Mouse (Mus musculus): Measurements from ENCODE around the gene Smc4.
"Not testable (repeated sequence)": the region's sequence is repeated elsewhere in the genome, so short reads cannot be mapped to it uniquely, and the experiment has no call there.

The Smc4 gene

DNA sequence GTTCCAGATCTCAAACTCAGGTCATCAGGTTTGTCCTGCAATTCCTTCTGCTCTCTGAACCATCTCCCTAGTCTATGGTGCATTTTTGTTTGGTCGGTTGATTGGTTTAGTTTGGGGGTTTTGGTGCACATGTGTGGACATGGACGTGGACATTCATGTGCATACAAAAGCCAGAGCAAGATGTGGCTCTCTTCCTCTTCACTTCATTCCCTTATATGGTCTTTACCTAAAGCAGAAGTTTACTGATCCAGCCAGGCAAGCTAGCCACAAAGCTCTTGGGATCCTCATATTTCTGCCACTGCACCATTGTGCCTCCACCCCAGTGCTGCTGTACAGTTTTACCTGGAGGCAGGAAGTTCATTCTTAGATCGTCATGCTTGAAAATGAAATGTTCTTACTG lies 12.6 kb downstream of the Smc4 start:
- no peak for DNase-seq (ENCODE audit: low read depth, low spot score)

DNA sequence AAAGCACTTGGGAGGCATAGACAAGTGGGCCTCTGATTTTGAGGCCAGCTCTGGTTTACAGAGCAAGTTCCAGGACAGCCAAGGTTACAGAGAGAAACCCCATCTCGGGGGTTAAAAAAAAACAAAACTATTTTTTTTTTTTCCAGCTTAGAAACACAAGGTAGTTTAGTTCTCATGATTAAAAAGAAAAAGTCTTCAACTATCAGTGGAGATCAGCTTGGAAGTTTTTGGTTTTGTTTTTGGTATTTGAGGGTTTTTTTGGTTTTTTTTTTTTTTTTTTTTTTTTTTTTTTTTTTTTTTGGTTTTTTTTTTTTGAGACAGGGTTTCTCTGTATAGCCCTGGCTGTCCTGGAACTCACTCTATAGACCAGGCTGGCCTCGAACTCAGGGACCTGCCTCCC lies 14.1 kb downstream of the Smc4 start:
- DNase-seq (ENCODE audit: low read depth, low spot score), result not testable (repeated sequence)

DNA sequence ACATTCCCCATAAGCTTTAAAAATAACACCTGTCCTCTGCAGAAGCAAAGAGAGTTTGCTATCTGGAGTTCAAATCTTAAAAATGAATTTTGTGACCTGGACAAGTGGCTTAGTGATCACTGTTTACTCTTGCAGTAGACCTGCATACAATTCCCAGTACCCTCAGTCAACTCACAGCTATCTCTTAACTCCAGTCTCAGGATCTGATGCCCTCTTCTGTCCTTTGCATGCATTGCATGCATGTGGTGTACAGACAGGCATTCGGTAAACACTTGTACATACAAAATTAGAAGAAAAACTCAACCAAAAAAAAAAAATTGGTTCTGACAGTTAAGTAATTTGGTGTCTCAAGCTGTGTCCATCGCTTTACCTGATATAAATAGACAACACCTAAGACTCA lies 15.7 kb downstream of the Smc4 start:
- DNase-seq (ENCODE audit: low read depth, low spot score), result no peak

DNA sequence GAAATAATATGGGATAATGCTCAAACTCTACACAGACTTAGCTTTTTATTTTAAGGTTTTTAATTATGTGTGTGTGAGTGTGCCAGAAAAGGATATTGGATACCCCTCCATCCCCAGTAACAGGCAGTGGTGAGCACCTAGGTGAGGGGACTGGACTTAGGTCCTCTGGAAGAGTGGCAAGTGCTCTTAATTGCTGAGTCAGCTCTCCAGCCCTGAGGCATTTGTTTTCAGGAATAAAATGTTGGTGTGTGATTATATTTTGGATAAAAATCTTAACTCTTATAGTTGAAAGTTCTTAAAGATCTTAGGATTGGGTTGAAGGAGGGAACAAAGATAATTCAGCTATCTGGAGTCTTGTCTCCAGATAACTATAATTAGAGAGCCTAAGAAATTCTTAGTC lies 16.2 kb downstream of the Smc4 start:
- no peak for DNase-seq (ENCODE audit: low read depth, low spot score)

DNA sequence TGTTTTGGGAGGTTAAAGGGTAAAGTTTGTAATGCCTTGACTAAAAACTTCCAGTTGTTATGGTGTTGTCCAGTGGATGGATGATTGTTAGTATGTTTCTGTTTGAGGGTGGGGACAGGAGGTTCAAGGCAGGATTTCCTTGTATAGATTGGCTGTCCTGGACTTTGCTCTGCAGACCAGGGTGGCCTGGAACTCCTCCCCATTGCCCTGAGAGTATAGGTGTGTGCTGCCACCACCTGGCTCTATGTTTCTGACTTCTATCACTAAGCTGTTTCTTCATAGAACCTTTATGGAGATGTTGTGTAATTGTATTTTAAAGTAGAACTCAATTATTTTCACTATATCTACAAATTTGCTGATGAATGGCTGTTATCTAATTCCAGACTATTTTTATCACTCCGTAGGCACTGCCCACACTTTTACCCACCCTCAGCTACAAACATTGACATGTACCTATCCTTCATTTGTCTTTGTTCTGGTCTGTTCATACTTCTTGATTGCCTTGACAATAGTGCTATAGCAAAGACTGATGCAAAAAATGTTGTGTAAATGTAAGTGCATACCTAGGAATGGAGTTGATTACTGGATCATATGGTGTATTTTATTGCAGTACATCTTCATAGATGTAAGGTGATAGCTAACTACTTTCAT lies 21.7 kb downstream of the Smc4 start:
- no peak for DNase-seq (ENCODE audit: low read depth, low spot score)

DNA sequence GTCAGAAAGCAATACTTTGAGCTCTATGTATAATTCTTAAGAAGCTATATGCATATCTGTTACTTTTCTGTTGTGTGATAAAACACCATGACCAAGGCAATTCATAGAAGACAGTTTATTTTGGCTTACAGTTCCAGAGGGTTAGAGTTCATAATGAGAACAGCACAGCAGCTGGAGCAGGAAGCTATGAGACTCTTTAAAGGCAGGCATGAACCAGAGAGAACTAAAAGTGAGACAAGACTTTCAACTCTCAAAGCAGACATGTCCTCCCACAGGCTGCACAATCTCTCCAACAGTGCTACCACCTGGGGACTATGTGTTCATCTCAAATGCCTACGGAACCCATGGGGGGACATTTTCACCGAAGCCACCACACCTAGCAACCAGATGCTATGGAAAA lies 35.6 kb downstream of the Smc4 start:
- DNase-seq (ENCODE audit: low read depth, low spot score), result no peak

DNA sequence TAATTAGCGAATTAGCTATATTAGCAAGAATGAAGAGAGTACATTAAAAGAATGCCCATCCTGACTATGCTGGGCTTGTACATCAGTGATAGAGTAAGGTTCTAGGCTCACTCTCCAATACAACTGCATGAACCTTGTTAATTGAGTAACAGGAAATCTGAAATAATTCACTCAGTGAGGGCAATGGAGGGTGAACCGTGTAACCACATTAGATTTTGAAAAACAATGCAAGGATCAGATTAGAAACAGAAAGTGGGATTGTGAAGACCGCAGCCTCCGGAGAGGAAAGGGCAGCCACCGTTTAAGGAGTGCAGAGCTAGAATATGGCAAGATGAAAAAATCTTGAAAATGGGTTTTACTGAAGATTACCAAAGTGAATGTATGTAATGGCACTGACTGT lies 36.8 kb downstream of the Smc4 start:
- no peak for DNase-seq (ENCODE audit: low read depth, low spot score)

DNA sequence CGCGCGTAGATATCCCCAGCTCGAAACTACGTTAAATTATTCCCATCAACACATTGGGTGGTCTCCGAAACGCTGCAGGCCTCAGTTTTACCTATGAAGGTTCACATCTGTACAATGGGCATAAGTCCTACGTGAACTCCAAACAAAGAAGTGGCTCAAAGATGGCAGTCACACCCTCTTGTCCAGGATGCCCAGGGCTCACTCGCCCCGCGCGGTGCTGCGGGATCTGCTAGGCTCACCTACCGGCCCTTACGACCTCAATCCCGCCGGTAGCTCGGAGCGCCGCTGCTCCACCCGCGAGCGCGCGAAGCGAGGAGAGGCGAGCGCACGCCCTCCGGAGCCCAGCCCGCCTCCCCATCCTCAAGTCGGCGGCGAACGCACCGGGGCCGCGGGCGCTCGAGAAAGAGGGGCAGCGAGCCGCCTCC lies 39.6 kb downstream of the Smc4 start:
- peak; percentile 12 for DNase-seq (ENCODE audit: low read depth, low spot score)

DNA sequence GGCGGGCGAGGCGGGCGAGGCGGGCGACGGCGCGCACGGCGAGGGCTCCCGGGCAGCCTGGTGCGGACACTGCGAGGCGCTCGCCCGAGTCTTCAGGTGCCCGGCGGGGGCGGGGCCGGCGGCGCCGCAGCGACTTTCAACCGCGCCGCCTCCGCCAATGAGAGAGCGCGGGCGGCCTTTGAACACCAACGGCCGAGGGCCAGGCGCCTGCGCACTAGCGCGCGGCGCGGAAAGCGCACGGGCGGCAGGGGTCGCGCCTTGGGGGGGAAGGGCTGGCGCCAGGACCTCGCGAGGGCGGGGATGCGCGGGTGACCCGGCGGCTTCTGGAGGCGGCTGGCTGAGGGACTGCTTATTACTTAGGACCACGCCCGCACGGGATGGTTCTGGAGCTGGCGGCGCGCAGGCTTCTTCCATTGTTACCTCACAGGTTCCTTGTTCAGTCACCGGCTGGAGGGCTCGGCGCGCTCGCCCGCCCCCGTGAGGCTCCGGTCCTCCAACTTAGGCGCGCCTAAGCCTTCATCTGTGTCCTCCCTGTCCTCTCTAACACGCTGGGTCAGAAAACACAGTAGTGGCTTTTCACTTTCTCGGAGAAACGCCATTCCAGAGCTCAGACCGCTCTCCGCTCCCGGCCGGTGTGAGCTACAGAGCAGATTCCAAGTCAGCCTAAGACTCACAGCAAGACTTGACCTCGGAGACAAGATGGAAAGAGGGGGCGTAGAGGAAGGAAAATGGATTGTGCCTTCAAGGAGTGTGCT lies 40.3 kb downstream of the Smc4 start, which contains the start of gene Trim59:
Gene Trim59 (minus strand): TSS at position 111 of the 755 bp plus-strand sequence.
- DNase-seq (ENCODE audit: low read depth, low spot score), result peak; percentile 86

DNA sequence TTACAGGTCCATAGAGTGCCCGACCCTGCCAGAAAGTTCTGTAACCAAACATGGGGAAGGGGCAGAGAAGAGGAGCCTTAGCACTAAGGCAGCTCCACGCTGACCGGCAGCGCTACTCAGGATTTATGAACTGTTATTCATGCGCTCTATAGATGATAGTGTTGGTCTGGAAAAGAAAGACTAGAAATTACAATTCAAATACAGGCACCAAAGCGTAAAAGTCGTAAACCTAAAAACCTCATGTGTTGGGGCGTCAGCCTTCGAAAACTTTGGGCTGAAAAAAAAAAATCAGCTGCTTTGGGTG lies 40.8 kb downstream of the Smc4 start:
- DNase-seq (ENCODE audit: low read depth, low spot score), result peak; percentile 6

DNA sequence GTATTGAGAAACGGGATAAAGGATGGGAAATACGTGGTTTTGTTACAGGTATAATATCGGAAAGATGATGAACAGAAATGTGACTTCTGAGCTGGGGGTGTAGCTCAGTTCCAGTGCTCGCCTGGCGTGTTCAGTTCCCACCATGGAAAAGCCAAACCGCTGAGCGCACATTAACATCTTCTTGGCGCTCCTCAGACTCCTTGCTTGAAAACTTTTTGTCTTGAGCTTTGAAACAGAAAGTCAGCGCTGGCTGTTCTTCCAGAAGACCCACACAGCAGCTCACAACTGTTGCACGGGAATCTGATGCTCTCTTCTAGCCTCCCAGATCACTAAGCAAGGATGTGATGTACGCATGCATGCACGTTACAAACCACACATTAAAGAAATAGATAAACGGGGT lies 41.2 kb downstream of the Smc4 start:
- DNase-seq (ENCODE audit: low read depth, low spot score), result no peak

DNA sequence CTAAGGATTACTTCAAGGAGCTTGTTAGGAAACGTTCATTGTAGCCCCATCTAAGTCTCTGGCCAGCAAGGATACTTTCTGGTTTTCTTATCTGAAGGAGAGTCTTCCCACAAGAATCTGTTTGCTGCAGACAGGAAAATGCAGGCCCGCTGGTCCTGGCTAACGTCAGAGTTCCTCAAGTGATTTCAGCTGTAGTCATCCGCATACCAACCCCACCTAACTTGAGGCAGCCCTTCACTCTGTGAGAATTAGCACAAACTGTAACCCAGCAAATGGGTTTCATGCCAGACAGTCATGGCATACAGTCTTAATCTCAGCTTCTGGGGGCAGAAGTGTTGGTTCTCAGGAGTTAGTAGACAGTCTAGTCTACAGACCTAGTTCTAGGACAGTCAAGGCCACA lies 42.0 kb downstream of the Smc4 start:
- no peak for DNase-seq (ENCODE audit: low read depth, low spot score)

DNA sequence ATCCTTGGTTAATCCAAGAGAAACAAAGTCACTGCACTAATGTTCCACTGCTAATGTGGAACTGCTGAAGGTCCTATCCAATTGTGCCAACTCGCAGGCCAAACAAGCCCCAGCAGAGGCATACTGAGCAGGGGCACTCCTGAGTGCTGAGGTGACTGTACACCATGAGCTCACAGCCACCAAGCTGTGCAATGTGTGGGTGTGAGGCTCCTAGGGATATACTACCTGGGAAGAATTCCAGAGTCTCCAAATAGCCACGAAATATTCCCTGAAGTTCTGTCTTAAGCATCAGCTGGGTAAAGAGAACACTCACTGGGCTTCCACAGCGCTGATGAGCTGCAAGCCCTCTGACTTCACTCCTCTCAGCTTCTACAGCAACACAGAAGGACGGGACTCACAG lies 43.1 kb downstream of the Smc4 start:
- DNase-seq (ENCODE audit: low read depth, low spot score), result no peak

DNA sequence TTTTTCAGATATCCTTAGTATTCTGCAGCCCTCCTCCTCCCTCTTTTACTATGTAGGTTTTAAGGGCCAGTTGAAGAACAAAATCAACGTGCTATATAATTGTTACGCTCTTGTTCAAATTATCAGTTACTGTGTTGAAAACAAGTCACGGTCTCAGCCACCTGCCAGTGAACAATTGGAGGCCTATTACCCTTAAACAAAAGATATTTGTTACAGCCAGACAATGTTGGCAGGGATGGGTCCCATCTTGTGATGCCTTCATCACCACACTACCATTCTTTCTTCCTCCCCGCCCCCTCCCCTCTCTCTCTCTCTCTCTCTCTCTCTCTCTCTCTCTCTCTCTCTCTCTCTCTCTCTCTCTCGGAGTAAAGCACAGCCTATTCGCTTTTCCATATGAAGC lies 44.5 kb downstream of the Smc4 start:
- no peak for DNase-seq (ENCODE audit: low read depth, low spot score)

DNA sequence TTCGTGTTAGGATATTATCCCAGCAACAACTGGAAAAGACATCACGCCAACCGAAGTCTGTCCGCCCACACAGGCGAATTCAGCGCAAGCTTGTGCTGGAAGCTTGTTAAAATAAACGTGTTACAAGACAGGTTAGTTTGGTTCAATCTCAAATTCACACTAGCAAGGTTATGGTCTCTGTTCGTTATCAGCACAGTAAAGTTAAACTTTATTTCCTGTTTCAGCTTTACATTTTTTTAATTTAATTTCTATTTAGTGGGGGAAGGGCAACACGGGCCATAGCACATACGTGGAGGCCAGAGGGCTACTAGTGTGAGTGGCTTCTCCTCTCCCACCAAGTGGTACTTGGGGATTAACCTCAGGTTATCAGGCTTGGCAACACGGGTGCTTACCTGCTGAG lies 47.4 kb downstream of the Smc4 start:
- DNase-seq (ENCODE audit: low read depth, low spot score), result no peak

DNA sequence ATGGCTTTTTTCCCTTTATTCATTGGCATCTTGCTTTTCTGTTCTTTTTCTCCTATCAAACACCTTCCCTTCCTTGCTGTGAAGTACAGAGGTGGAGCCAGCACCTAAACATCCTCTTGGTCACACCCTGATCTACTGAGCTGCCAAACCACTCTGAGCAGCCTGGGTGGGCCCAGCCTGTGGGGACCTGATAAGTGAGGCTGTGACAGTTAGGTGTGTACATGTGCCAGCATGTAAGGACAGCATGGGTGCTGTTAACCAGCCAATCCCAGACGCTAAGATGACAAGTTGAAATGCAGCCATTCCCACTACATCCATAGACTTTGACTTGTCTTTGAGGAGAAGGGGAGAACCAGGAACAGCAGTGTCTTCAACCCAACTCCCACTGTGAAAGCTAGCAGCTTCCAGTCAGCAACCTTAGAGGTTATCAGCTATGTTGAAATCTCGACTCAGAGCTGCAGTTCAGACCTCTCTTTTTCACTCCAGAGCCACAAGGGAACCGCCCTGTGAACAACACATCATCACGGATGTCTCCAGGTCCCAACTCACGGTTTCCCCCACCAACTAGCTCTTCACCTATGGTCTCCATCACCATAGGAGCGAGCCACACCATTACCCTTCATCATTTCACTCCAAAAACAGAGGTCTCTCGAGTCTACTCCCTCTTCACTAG lies 50.4 kb downstream of the Smc4 start:
- no peak for DNase-seq (ENCODE audit: low read depth, low spot score)

DNA sequence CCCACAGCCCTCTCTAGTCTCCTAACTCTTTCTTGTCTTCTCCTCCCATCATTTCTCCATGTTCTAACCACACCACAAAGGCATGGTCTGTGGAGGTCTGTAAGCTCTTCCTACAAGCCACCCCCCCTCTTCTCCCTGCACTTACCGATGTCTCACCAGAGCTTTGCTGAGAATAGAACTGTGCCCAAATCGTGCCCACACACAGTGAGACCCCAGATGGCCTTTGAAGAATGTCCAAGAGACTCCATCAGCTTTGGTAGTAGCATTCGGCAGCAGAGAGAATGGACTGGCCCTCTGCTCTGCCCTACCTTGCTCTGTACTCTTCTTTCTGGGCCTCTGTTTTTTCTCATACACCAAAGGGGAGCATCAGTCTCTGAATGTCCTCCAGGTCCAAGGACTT lies 51.3 kb downstream of the Smc4 start:
- no peak for DNase-seq (ENCODE audit: low read depth, low spot score)

DNA sequence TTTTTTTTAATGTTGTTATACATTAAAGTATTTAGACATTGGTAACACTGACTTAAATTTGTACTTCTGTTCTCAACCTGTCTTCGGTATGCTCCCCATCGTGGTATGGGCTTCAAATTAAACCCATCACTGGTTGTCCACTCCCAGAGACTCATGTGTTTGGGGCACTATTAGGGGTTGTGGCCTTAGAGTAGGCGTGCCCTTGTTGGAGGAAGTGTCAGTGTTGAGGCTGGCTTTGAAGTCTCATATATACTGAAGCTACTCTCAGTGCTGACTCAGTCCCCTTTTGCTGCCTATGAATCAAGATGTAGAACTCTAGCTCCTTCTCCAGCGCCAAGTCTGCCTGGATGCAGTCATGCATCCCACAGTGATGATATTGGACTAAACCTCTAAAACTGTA lies 56.1 kb downstream of the Smc4 start:
- no peak for DNase-seq (ENCODE audit: low read depth, low spot score)

DNA sequence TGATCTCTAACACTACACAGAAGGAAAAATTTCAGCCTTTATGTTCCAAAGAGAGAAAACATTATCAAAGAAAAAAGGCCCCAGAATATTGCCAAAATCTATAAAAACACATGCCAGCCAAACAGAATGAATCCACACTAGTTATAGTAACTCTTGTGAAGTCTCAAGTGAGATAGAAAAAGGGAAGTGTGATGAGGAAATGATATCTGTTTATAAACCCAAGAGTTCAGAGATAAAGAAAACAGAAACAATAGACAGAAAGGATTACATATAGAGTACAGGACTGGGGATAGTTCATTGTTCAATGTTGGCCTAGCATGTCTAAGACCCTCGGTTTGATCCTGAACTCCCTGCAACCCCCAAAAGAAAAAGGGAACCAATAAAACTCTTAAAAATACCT lies 58.2 kb downstream of the Smc4 start:
- no peak for DNase-seq (ENCODE audit: low read depth, low spot score)

DNA sequence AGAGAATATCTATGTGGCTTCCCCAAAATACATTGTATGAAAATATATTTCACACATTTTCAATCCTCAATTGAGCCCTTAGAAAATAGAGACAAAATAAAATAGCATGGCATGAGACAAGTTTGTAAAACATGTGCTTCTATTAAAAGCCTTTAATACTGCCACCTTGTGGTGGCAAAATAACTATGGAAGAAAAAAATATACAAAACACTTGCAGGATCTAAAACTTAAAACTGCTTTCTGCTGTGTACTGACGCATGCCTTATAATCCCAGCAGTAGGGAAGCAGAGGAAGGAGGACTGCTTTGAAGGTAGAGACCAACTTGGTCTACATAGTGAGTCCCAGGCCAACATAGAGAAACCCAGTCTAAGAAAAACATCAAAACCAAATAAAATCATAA lies 59.5 kb downstream of the Smc4 start:
- DNase-seq (ENCODE audit: low read depth, low spot score), result peak; percentile 12
